Mouse (Mus musculus) cerebellum, postnatal 4 days (tissue): Measurements from ENCODE around the gene Hist1h2ak.
"Not testable (repeated sequence)": the region's sequence is repeated elsewhere in the genome, so short reads cannot be mapped to it uniquely, and the experiment has no call there.

Experiments
- DNase-seq, 2 experiments: peaks; one replicate each; pipeline ENCODE4 v3.0.0; 2022; ENCODE audit warnings: low spot score in 2 of 2, mixed read lengths in 1 of 2

The Hist1h2ak gene

GRCm38 (mm10) chr13:21721757-21722372, 31.8 kb downstream of the Hist1h2ak start, which contains the start of gene Hist1h2bm:
Gene Hist1h2bm (plus strand): TSS chr13:21722044.
- peak in 1 of 2 experiments; percentile 48 for DNase-seq

GRCm38 (mm10) chr13:21721107-21721756, 32.4 kb downstream of the Hist1h2ak start:
- DNase-seq, result not testable (repeated sequence)

GRCm38 (mm10) chr13:21718381-21719080, 35.1 kb downstream of the Hist1h2ak start:
- no peak for DNase-seq

- peak; percentile 40 to 81 for DNase-seq
Observed at GRCm38 (mm10) chr13:21717397-21718357, 36.0 kb downstream of the Hist1h2ak start, which contains the start of gene Hist1h3h. Gene Hist1h3h (plus strand): TSS chr13:21717659.

- DNase-seq, result not testable (repeated sequence)
Observed at GRCm38 (mm10) chr13:21716540-21717391, 36.9 kb downstream of the Hist1h2ak start.

- DNase-seq, result peak in 1 of 2 experiments; percentile 74
Observed at GRCm38 (mm10) chr13:21715864-21716539, 37.6 kb downstream of the Hist1h2ak start, which contains the start of the genes Hist1h2bl and Hist1h2ai. Gene Hist1h2bl (minus strand): TSS chr13:21716143. Gene Hist1h2ai (plus strand): TSS chr13:21716422.

- DNase-seq, result no peak
Observed at GRCm38 (mm10) chr13:21715131-21715863, 38.3 kb downstream of the Hist1h2ak start.

GRCm38 (mm10) chr13:21714725-21715124, 38.9 kb downstream of the Hist1h2ak start:
- DNase-seq, result peak; percentile 47 to 61

- DNase-seq, result no peak
Observed at GRCm38 (mm10) chr13:21711698-21712097, 41.9 kb downstream of the Hist1h2ak start.

- DNase-seq, result peak in 1 of 2 experiments; percentile 82
Observed at GRCm38 (mm10) chr13:21710821-21711525, 42.7 kb downstream of the Hist1h2ak start.

GRCm38 (mm10) chr13:21710031-21710711, 43.5 kb downstream of the Hist1h2ak start:
- peak; percentile 76 to 89 for DNase-seq

- no peak for DNase-seq
Observed at GRCm38 (mm10) chr13:21706669-21707068, 47.0 kb downstream of the Hist1h2ak start.
